Mouse (Mus musculus) layer of hippocampus, adult 8-10 months (tissue): Measurements from ENCODE around the gene Gm10273. TPM values are rescaled to one million over a fixed set of nuclear protein-coding genes. Genes with fewer than 3 reads are reported as not detected.

Source experiments
- total RNA-seq, 4 experiments: library from RNA; stranded (reverse); gene quantifications; 2 replicates each; pipeline ENCODE4 v1.2.4; 2022

The Gm10273 gene
- total RNA-seq, 4 experiments from 2014 or later = 11.3 to 59.5 (median 37.4) TPM

Other genes starting within 250 kb of the Gm10273 start
- 10 to 100 TPM in 1 of 4 experiments, 1 to 10 TPM in 3; 7.7 to 10.8 (median 9.0) TPM for gene Sept10, start 173.8 kb upstream of the Gm10273 start, total RNA-seq
- gene Sowahc, start 173.7 kb upstream of the Gm10273 start, total RNA-seq = 10 to 100 TPM in 2 of 4 experiments, 1 to 10 TPM in 2; 6.4 to 13.3 (median 10.6) TPM
- gene P4ha1, start 72.3 kb upstream of the Gm10273 start, total RNA-seq = 10 to 100 TPM; 42.7 to 63.8 (median 50.2) TPM
- not detected for gene Pla2g12b, start 8.0 kb downstream of the Gm10273 start, total RNA-seq
- under 1 TPM in 1 of 4 experiments, not detected in 3; 0.31 TPM for gene Oit3, start 46.1 kb downstream of the Gm10273 start, total RNA-seq
- gene Gm10322, start 220.4 kb downstream of the Gm10273 start, total RNA-seq = not detected
- 10 to 100 TPM; 45.3 to 51.6 (median 47.1) TPM for gene Mcu, start 221.1 kb downstream of the Gm10273 start, total RNA-seq